Mouse (Mus musculus): Measurements from ENCODE around the gene Gm5269. TPM values are rescaled to one million over a fixed set of nuclear protein-coding genes. Genes with fewer than 3 reads are reported as not detected.

The Gm5269 gene
- polyA plus RNA-seq (2016; fragmentation: Nextera tagmentation; extraction: Ambion mirVana) = not detected in 2 replicates

- Histone ChIP-seq H3K36me3 (no peaks in the 10 kb centered on the region), H3K27ac (no peak within 1 kb of the TSS), H3K27me3 (ENCODE audit: low read depth, poor library complexity, severe bottlenecking) (no peaks in the 10 kb centered on the region), H3K4me3 (no peak within 1 kb of the TSS), H3K9me3 (replicated peaks) (no peaks in the 10 kb centered on the region), H3K4me1 (peaks cover 14% of the 10 kb centered on the region)
- DNase-seq (ENCODE audit: low spot score) = no peak
These were observed at the start of gene Gm5269 for GRCm38 (mm10) chr1:45890173-45890572. TSS of gene Gm5269 (minus strand) at chr1:45890273.

- H3K4me1 ChIP-seq = peaks cover 3% of the 10 kb centered on the region
- peaks cover 12% of the 10 kb centered on the region for H3K27me3 ChIP-seq (ENCODE audit: low read depth, poor library complexity, severe bottlenecking)
- DNase-seq (ENCODE audit: low spot score) = no peak
- H3K27ac ChIP-seq = no peak overlapping the region
- H3K36me3 ChIP-seq = no peaks in the 10 kb centered on the region
- no peaks in the 10 kb centered on the region for H3K9me3 ChIP-seq (replicated peaks)
- no peak overlapping the region for H3K4me3 ChIP-seq
These were observed 41.1 kb upstream of the Gm5269 start for GRCm38 (mm10) chr1:45931127-45931526.

- 44% methylated on average over 3 of the region's 3 CpGs for WGBS
- H3K9me3 ChIP-seq (replicated peaks) = no peaks in the 10 kb centered on the region
- DNase-seq (ENCODE audit: low spot score) = no peak
- peaks cover 6% of the 10 kb centered on the region for H3K4me1 ChIP-seq
- no peak overlapping the region for H3K4me3 ChIP-seq
- no peaks in the 10 kb centered on the region for H3K36me3 ChIP-seq
- H3K27me3 ChIP-seq (ENCODE audit: low read depth, poor library complexity, severe bottlenecking) = peaks cover 38% of the 10 kb centered on the region
- no peak overlapping the region for H3K27ac ChIP-seq
These were observed 36.8 kb upstream of the Gm5269 start for GRCm38 (mm10) chr1:45926911-45927310.

GRCm38 (mm10) chr1:45926393-45926763, 36.3 kb upstream of the Gm5269 start, which contains the start of gene Slc40a1:
TSS of gene Slc40a1 (minus strand) at chr1:45926523.
- 23% methylated on average over 9 of the region's 9 CpGs for WGBS
- no peaks in the 10 kb centered on the region for H3K9me3 ChIP-seq (replicated peaks)
- no peaks in the 10 kb centered on the region for H3K36me3 ChIP-seq
- peaks cover 38% of the 10 kb centered on the region for H3K27me3 ChIP-seq (ENCODE audit: low read depth, poor library complexity, severe bottlenecking)
- H3K4me3 ChIP-seq = peak within 1 kb of the TSS; percentile 64
- peaks cover 6% of the 10 kb centered on the region for H3K4me1 ChIP-seq
- DNase-seq (ENCODE audit: low spot score) = no peak
- peak within 1 kb of the TSS; percentile 61; the same call in 1 of the 2 replicates for H3K27ac ChIP-seq

GRCm38 (mm10) chr1:45925500-45926392, 35.7 kb upstream of the Gm5269 start:
- H3K9me3 ChIP-seq (replicated peaks) = no peaks in the 10 kb centered on the region
- DNase-seq (ENCODE audit: low spot score) = peak; percentile 82
- H3K27me3 ChIP-seq (ENCODE audit: low read depth, poor library complexity, severe bottlenecking) = peaks cover 38% of the 10 kb centered on the region
- peak overlapping the region; percentile 64 for H3K4me3 ChIP-seq
- H3K4me1 ChIP-seq = peaks cover 6% of the 10 kb centered on the region
- WGBS = under 1% methylated on average over 53 of the region's 53 CpGs
- H3K36me3 ChIP-seq = no peaks in the 10 kb centered on the region
- peak overlapping the region; percentile 61; the same call in 1 of the 2 replicates for H3K27ac ChIP-seq

- peaks cover 6% of the 10 kb centered on the region for H3K4me1 ChIP-seq
- H3K4me3 ChIP-seq = peak overlapping the region; percentile 64
- H3K36me3 ChIP-seq = no peaks in the 10 kb centered on the region
- WGBS = 16% methylated on average over 7 of the region's 7 CpGs
- no peaks in the 10 kb centered on the region for H3K9me3 ChIP-seq (replicated peaks)
- H3K27ac ChIP-seq = peak overlapping the region; percentile 61; the same call in 1 of the 2 replicates
- no peak for DNase-seq (ENCODE audit: low spot score)
- peaks cover 38% of the 10 kb centered on the region for H3K27me3 ChIP-seq (ENCODE audit: low read depth, poor library complexity, severe bottlenecking)
These were observed 35.0 kb upstream of the Gm5269 start for GRCm38 (mm10) chr1:45925131-45925499.

- Histone ChIP-seq H3K36me3 (no peaks in the 10 kb centered on the region), H3K27me3 (ENCODE audit: low read depth, poor library complexity, severe bottlenecking) (peaks cover 38% of the 10 kb centered on the region), H3K4me1 (peaks cover 6% of the 10 kb centered on the region), H3K27ac (no peak overlapping the region), H3K4me3 (no peak overlapping the region), H3K9me3 (replicated peaks) (no peaks in the 10 kb centered on the region)
- DNase-seq (ENCODE audit: low spot score) = no peak
- WGBS = 70% methylated on average over 7 of the region's 7 CpGs
These were observed 34.4 kb upstream of the Gm5269 start for GRCm38 (mm10) chr1:45924516-45924915.

- Histone ChIP-seq H3K4me1 (peaks cover 6% of the 10 kb centered on the region), H3K27me3 (ENCODE audit: low read depth, poor library complexity, severe bottlenecking) (peaks cover 38% of the 10 kb centered on the region), H3K4me3 (no peak overlapping the region), H3K27ac (no peak overlapping the region), H3K36me3 (no peaks in the 10 kb centered on the region), H3K9me3 (replicated peaks) (no peaks in the 10 kb centered on the region)
- DNase-seq (ENCODE audit: low spot score) = no peak
- WGBS = 69% methylated on average over 4 of the region's 4 CpGs
These were observed 33.2 kb upstream of the Gm5269 start for GRCm38 (mm10) chr1:45923306-45923705.

- Histone ChIP-seq H3K27me3 (ENCODE audit: low read depth, poor library complexity, severe bottlenecking) (peaks cover 22% of the 10 kb centered on the region), H3K4me1 (no peaks in the 10 kb centered on the region), H3K36me3 (no peaks in the 10 kb centered on the region), H3K4me3 (no peak overlapping the region), H3K9me3 (replicated peaks) (no peaks in the 10 kb centered on the region), H3K27ac (no peak overlapping the region)
- DNase-seq (ENCODE audit: low spot score) = no peak
- 98% methylated on average over 3 of the region's 3 CpGs for WGBS
These were observed 30.6 kb upstream of the Gm5269 start for GRCm38 (mm10) chr1:45920703-45921102.

GRCm38 (mm10) chr1:45919752-45920151, 29.7 kb upstream of the Gm5269 start:
- H3K4me3 ChIP-seq = no peak overlapping the region
- 93% methylated on average over 1 of the region's 1 CpGs for WGBS
- H3K36me3 ChIP-seq = no peaks in the 10 kb centered on the region
- no peaks in the 10 kb centered on the region for H3K9me3 ChIP-seq (replicated peaks)
- no peaks in the 10 kb centered on the region for H3K4me1 ChIP-seq
- no peak for DNase-seq (ENCODE audit: low spot score)
- H3K27me3 ChIP-seq (ENCODE audit: low read depth, poor library complexity, severe bottlenecking) = peaks cover 12% of the 10 kb centered on the region
- H3K27ac ChIP-seq = no peak overlapping the region

GRCm38 (mm10) chr1:45917136-45917803, 27.2 kb upstream of the Gm5269 start:
- WGBS = 86% methylated on average over 4 of the region's 4 CpGs
- no peaks in the 10 kb centered on the region for H3K36me3 ChIP-seq
- no peaks in the 10 kb centered on the region for H3K9me3 ChIP-seq (replicated peaks)
- no peak for DNase-seq (ENCODE audit: low spot score)
- H3K27me3 ChIP-seq (ENCODE audit: low read depth, poor library complexity, severe bottlenecking) = no peaks in the 10 kb centered on the region
- H3K27ac ChIP-seq = no peak overlapping the region
- no peak overlapping the region for H3K4me3 ChIP-seq
- H3K4me1 ChIP-seq = no peaks in the 10 kb centered on the region

- WGBS = 80% methylated on average over 3 of the region's 3 CpGs
- no peak overlapping the region for H3K27ac ChIP-seq
- H3K4me3 ChIP-seq = no peak overlapping the region
- no peaks in the 10 kb centered on the region for H3K27me3 ChIP-seq (ENCODE audit: low read depth, poor library complexity, severe bottlenecking)
- DNase-seq (ENCODE audit: low spot score) = no peak
- no peaks in the 10 kb centered on the region for H3K4me1 ChIP-seq
- H3K36me3 ChIP-seq = no peaks in the 10 kb centered on the region
- H3K9me3 ChIP-seq (replicated peaks) = no peaks in the 10 kb centered on the region
These were observed 26.1 kb upstream of the Gm5269 start for GRCm38 (mm10) chr1:45916174-45916573.

GRCm38 (mm10) chr1:45914236-45914635, 24.2 kb upstream of the Gm5269 start:
- WGBS = 91% methylated on average over 4 of the region's 4 CpGs

More at GRCm38 (mm10) chr1:45914236-45914635, 24.2 kb upstream of the Gm5269 start:
- H3K4me1 ChIP-seq = no peaks in the 10 kb centered on the region
- H3K27me3 ChIP-seq (ENCODE audit: low read depth, poor library complexity, severe bottlenecking) = no peaks in the 10 kb centered on the region
- H3K4me3 ChIP-seq = no peak overlapping the region
- no peaks in the 10 kb centered on the region for H3K9me3 ChIP-seq (replicated peaks)
- H3K36me3 ChIP-seq = no peaks in the 10 kb centered on the region
- no peak overlapping the region for H3K27ac ChIP-seq
- no peak for DNase-seq (ENCODE audit: low spot score)
